Mouse (Mus musculus): Measurements from ENCODE around the gene Diras1. TPM values are rescaled to one million over a fixed set of nuclear protein-coding genes. Genes with fewer than 3 reads are reported as not detected.
A peak's percentile ranks its signal among the peaks of the same experiment; 100 is the strongest.

The Diras1 gene
- polyA plus RNA-seq, 1 experiment from 2014 or later, result 0.33 TPM

DNA sequence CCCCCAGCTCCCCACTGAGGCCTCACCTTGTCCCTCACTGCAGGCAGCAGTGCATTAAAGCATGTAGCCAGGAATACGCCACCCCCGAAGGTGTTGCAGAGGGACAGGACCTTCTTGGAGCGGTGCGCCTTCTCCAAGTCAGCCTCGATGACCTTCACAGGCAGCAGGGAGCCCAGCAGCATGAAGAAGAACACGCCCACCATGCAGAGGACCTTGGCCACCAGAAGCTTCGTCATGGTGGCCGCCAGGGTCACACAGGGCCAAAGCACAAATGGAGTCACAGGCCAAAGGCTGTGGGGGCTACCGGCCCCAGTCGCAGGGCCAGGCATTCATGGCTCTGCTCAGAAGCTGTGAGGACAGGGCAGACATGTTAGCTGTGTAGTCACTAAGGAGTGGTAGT, 8.1 kb upstream of the Diras1 start:
- DNase-seq (ENCODE audit: low read depth, low spot score), result no peak
- no peak for TF ChIP-seq CTCF (IDR thresholded peaks at IDR 0.05)
- no peak for ATAC-seq

DNA sequence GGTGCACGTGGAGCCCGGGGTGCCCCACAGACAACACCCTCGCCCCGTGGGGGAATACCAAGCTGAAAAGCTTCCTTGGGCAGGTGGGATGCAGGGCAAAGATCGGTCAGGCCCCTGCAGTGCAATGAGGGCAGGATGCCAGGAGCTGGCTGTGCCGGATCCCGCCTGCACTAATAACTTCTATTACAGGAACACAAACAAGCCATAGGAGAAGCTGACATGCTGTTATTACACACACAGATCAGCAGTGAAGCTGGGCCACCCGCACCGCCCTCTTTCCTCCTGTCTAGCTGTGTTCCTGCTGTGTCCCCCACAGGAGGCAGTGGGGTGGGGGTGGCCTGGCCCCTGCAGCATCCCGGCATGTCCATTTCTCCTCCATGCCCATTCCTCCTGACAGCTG, 3.6 kb upstream of the Diras1 start:
- no peak for TF ChIP-seq CTCF (IDR thresholded peaks at IDR 0.05)
- DNase-seq (ENCODE audit: low read depth, low spot score), result no peak
- in situ Hi-C loops (cut with MboI; ENCODE audit: low pct_unique_long_range_greater_than_20kb), result no loop called here
- CTCF ChIA-PET, result interaction anchor here (1.8 kb wide), 1 partner anchor 12 kb away, joined by 5 read pairs; no protein-coding TSS in a partner anchor
- H3K27me3 ChIP-seq, result no peaks in the 10 kb centered on the region
- no peak for ATAC-seq
- POLR2A ChIA-PET, result no interaction called here

More for the DNA sequence above, 8.1 kb upstream of the Diras1 start:
- CTCF ChIA-PET, result no interaction called here
- POLR2A ChIA-PET, result no interaction called here
- no peaks in the 10 kb centered on the region for H3K27me3 ChIP-seq
- in situ Hi-C loops (cut with MboI; ENCODE audit: low pct_unique_long_range_greater_than_20kb), result no loop called here

DNA sequence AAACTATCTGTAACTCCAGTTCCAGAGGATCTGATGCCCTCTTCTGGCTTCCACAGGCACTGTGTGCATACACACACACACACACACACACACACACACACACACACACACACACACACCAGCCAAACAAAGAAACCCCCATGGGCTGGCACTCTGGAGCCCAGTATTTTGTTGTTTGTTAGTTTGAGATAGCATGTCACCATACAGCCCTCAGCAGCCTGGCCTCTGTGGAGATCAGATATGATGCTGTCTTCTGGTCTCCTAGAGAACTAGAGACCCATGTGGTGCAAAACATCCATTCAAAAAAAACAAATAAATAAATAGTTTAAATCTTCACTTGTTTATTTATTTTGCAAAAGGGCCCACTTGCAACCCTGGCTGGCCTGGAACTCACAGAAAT, 2.8 kb upstream of the Diras1 start:
- DNase-seq (ENCODE audit: low read depth, low spot score) (no peak), ATAC-seq (no peak)
- H3K27me3 ChIP-seq, result no peaks in the 10 kb centered on the region
- POLR2A ChIA-PET, result no interaction called here
- in situ Hi-C loops (cut with MboI; ENCODE audit: low pct_unique_long_range_greater_than_20kb), result no loop called here
- no peak for TF ChIP-seq CTCF (IDR thresholded peaks at IDR 0.05)
- CTCF ChIA-PET, result no interaction called here

DNA sequence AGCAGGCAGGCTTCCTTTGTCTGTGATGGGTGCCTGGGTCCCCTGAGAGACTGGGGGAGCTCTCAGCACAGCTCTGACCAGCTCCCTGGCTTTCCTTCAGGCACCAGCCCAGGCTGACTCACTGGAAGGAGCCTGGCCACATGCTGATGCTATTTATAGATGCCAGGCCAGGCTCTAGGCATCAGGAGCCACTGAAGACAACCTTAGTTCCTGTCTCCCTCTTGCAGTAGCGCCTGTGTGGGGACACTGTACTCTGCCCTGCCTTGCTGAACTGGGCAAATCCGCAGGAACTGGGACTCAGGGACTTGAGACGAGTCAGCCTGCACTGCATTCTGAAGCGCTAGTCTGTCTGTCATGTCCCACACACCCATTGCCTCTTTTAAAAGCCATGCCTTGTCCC, 1.9 kb upstream of the Diras1 start:
- DNase-seq (ENCODE audit: low read depth, low spot score) (no peak), ATAC-seq (peak; percentile 87)
- POLR2A ChIA-PET, result no interaction called here
- peaks cover 3% of the 10 kb centered on the region for H3K27me3 ChIP-seq
- TF ChIP-seq CTCF (IDR thresholded peaks at IDR 0.05), result no peak
- in situ Hi-C loops (cut with MboI; ENCODE audit: low pct_unique_long_range_greater_than_20kb), result no loop called here
- CTCF ChIA-PET, result interaction anchor here (0.6 to 2.1 kb wide), 3 partner anchors 10 to 27 kb away, joined by 3 to 14 read pairs (median 5); no protein-coding TSS in a partner anchor

GRCm38 (mm10) chr10:81026857-81027256, 1.4 kb upstream of the Diras1 start:
- ChIA-PET CTCF (interaction anchor here (0.6 to 2.1 kb wide), 3 partner anchors 10 to 27 kb away, joined by 3 to 14 read pairs (median 5); no protein-coding TSS in a partner anchor), POLR2A (no interaction called here)
- H3K27me3 ChIP-seq, result peaks cover 5% of the 10 kb centered on the region
- in situ Hi-C loops (cut with MboI; ENCODE audit: low pct_unique_long_range_greater_than_20kb), result no loop called here
- DNase-seq (ENCODE audit: low read depth, low spot score) (no peak), ATAC-seq (peak; percentile 8)
- no peak for TF ChIP-seq CTCF (IDR thresholded peaks at IDR 0.05)

GRCm38 (mm10) chr10:81025047-81025621, 328 bp downstream of the Diras1 start:
- no peak for TF ChIP-seq CTCF (IDR thresholded peaks at IDR 0.05)
- POLR2A ChIA-PET, result no interaction called here
- CTCF ChIA-PET, result interaction anchor here (1.0 kb wide), 1 partner anchor 16 kb away, joined by 3 read pairs; no protein-coding TSS in a partner anchor
- in situ Hi-C loops (cut with MboI; ENCODE audit: low pct_unique_long_range_greater_than_20kb), result no loop called here
- DNase-seq (ENCODE audit: low read depth, low spot score) (no peak), ATAC-seq (no peak)
- H3K27me3 ChIP-seq, result peaks cover 5% of the 10 kb centered on the region

DNA sequence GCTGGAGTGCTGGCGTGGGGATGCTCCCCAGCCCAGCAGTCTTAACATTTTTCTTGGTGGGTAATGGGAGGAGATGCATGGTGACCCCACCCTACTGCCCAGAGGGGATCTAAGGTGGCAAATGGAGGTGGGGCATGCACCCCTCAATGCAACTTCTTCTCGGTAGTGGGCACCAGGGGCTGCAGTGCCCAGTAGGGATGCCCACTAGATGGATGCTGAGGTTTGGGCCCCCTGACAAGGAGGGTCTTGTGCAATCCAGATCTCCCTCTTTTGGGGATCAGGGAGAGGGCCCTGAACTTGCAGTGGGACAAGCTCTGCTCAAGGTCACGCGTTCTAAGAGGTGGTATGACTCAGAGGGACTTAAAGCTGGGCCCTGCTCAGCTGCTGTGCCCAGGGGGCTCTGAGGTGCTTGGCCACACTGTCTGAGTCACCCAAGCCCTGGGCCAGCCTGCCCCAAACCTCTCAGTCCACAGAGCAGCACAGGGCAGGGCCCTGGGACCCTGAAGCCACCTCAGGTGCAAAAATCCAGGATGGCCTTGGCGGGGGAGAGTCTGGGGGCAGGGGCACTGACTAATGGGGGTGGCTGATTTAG, 1.0 kb downstream of the Diras1 start:
- DNase-seq (ENCODE audit: low read depth, low spot score), result no peak
- in situ Hi-C loops (cut with MboI; ENCODE audit: low pct_unique_long_range_greater_than_20kb), result no loop called here
- H3K27me3 ChIP-seq, result peaks cover 5% of the 10 kb centered on the region
- TF ChIP-seq CTCF (IDR thresholded peaks at IDR 0.05), result no peak
- no peak for ATAC-seq
- CTCF ChIA-PET, result interaction anchor here (1.0 kb wide), 1 partner anchor 17 kb away, joined by 3 read pairs; no protein-coding TSS in a partner anchor
- POLR2A ChIA-PET, result no interaction called here

GRCm38 (mm10) chr10:81022744-81023143, 2.7 kb downstream of the Diras1 start:
- POLR2A ChIA-PET, result no interaction called here
- in situ Hi-C loops (cut with MboI; ENCODE audit: low pct_unique_long_range_greater_than_20kb), result no loop called here
- DNase-seq (ENCODE audit: low read depth, low spot score), result no peak
- H3K27me3 ChIP-seq, result peaks cover 5% of the 10 kb centered on the region
- ATAC-seq, result no peak
- TF ChIP-seq CTCF (IDR thresholded peaks at IDR 0.05), result no peak
- CTCF ChIA-PET, result interaction anchor here (1.0 to 1.4 kb wide), 3 partner anchors 9 to 59 kb away, joined by 3 to 6 read pairs (median 3); no protein-coding TSS in a partner anchor

- peaks cover 5% of the 10 kb centered on the region for H3K27me3 ChIP-seq
- POLR2A ChIA-PET, result no interaction called here
Measured at GRCm38 (mm10) chr10:81021547-81022110, 3.8 kb downstream of the Diras1 start.

GRCm38 (mm10) chr10:81020207-81020606, 5.3 kb downstream of the Diras1 start:
- DNase-seq (ENCODE audit: low read depth, low spot score), result no peak
- peaks cover 5% of the 10 kb centered on the region for H3K27me3 ChIP-seq
- TF ChIP-seq CTCF (IDR thresholded peaks at IDR 0.05), result no peak
- in situ Hi-C loops (cut with MboI; ENCODE audit: low pct_unique_long_range_greater_than_20kb), result no loop called here
- POLR2A ChIA-PET, result no interaction called here
- CTCF ChIA-PET, result no interaction called here
- ATAC-seq, result no peak

More at GRCm38 (mm10) chr10:81021547-81022110, 3.8 kb downstream of the Diras1 start:
- CTCF ChIA-PET, result interaction anchor here (1.0 to 1.4 kb wide), 3 partner anchors 10 to 60 kb away, joined by 3 to 6 read pairs (median 3); no protein-coding TSS in a partner anchor
- ATAC-seq (no peak), DNase-seq (ENCODE audit: low read depth, low spot score) (no peak)
- no peak for TF ChIP-seq CTCF (IDR thresholded peaks at IDR 0.05)
- in situ Hi-C loops (cut with MboI; ENCODE audit: low pct_unique_long_range_greater_than_20kb), result no loop called here

GRCm38 (mm10) chr10:81019687-81020086, 5.8 kb downstream of the Diras1 start:
- DNase-seq (ENCODE audit: low read depth, low spot score), result no peak
- no peak for TF ChIP-seq CTCF (IDR thresholded peaks at IDR 0.05)
- in situ Hi-C loops (cut with MboI; ENCODE audit: low pct_unique_long_range_greater_than_20kb), result no loop called here

More at GRCm38 (mm10) chr10:81019687-81020086, 5.8 kb downstream of the Diras1 start:
- H3K27me3 ChIP-seq, result peaks cover 5% of the 10 kb centered on the region
- no peak for ATAC-seq
- ChIA-PET CTCF (no interaction called here), POLR2A (no interaction called here)

Measured in Patski (cell line).